Mouse (Mus musculus) ZHBTc4 (cell line): ENCODE data around the gene Gm13723.

ENCODE experiments used
- DNase-seq: peaks from one replicate; pipeline ENCODE4 v3.0.0-alpha.2; 2011; ENCODE audit warnings: low read depth, low spot score

Gene Gm13723

GRCm38 (mm10) chr2:86874702-86875101, at the start of gene Gm13723:
Gm13723 (minus strand) TSS chr2:86874802.
- no peak for DNase-seq

GRCm38 (mm10) chr2:86905647-86906046, 31.0 kb upstream of the Gm13723 start:
- DNase-seq, result no peak

GRCm38 (mm10) chr2:86892116-86892515, 17.5 kb upstream of the Gm13723 start, which contains the start of gene Olfr1097:
Olfr1097 (minus strand) TSS chr2:86892216.
- no peak for DNase-seq

GRCm38 (mm10) chr2:86851596-86851995, 23.0 kb downstream of the Gm13723 start, which contains the start of gene Olfr1095:
Olfr1095 (minus strand) TSS chr2:86851696.
- DNase-seq, result no peak

GRCm38 (mm10) chr2:86824363-86824762, 50.2 kb downstream of the Gm13723 start, which contains the start of gene Olfr1094:
Olfr1094 (plus strand) TSS chr2:86824663.
- no peak for DNase-seq
